Mouse (Mus musculus): ENCODE measurements around the gene Kxd1.

- no peak for TF ChIP-seq CTCF (IDR thresholded peaks at IDR 0.05; ENCODE audit: borderline replicate concordance, insufficient read depth, low read length)
- TF ChIP-seq POLR2A (IDR thresholded peaks at IDR 0.05; ENCODE audit: low read depth, low read length): no peak
Measured at GRCm38 (mm10) chr8:70477269-70477982, 50.3 kb downstream of the Kxd1 start.

Measured in embryonic fibroblast, embryonic 13.5 days (primary cell).